Mouse (Mus musculus) lung, adult 2 months (tissue): ENCODE data around the gene Trarg1. TPM values are rescaled to one million over a fixed set of nuclear protein-coding genes. Genes with fewer than 3 reads are reported as not detected.

Experiments used
- DNase-seq: peaks from one replicate; pipeline ENCODE4 v3.0.0; 2022
- H3K4me1 ChIP-seq: fragments of 200-500 bp; 2 replicates; pipeline ENCODE4 v1.6.1; 2011; ENCODE audit warnings: low read length; ENCODE audit not compliant: control insufficient read depth, insufficient read depth
- H3K4me3 ChIP-seq: fragments of 200-500 bp; replicated peaks from 2 replicates; pipeline ENCODE3; 2011; ENCODE audit warnings: low read depth, mild to moderate bottlenecking, control low read depth, low read length; ENCODE audit errors: extremely low read depth
- CTCF ChIP-seq: fragments of 200-500 bp; IDR thresholded peaks from 2 replicates; pipeline ENCODE4 v1.5.1; 2011; ENCODE audit warnings: mild to moderate bottlenecking, low read length, control low read depth; ENCODE audit not compliant: insufficient read depth
- POLR2A ChIP-seq: fragments of 200-500 bp; IDR thresholded peaks from 2 replicates; pipeline ENCODE4 v1.6.1; 2011; ENCODE audit warnings: low read depth, mild to moderate bottlenecking, control low read depth, low read length, borderline replicate concordance; ENCODE audit errors: extremely low read depth
- WGBS: fragments of 180-500 bp; shearing (Covaris S2); methylation state at CpG from one replicate; pipeline ENCODE4 v1.1.7; 2018; 5-methylcytosine and 5-hydroxymethylcytosine counted together
- polyA plus RNA-seq: library from polyadenylated mRNA; depleted of rRNA; stranded (reverse); fragments of >200 nt; gene quantifications from 2 replicates; pipeline ENCODE4 v1.2.3, GENCODE M21; 2012

The Trarg1 gene
- polyA plus RNA-seq, 1 experiment: 5.3 TPM

DNA sequence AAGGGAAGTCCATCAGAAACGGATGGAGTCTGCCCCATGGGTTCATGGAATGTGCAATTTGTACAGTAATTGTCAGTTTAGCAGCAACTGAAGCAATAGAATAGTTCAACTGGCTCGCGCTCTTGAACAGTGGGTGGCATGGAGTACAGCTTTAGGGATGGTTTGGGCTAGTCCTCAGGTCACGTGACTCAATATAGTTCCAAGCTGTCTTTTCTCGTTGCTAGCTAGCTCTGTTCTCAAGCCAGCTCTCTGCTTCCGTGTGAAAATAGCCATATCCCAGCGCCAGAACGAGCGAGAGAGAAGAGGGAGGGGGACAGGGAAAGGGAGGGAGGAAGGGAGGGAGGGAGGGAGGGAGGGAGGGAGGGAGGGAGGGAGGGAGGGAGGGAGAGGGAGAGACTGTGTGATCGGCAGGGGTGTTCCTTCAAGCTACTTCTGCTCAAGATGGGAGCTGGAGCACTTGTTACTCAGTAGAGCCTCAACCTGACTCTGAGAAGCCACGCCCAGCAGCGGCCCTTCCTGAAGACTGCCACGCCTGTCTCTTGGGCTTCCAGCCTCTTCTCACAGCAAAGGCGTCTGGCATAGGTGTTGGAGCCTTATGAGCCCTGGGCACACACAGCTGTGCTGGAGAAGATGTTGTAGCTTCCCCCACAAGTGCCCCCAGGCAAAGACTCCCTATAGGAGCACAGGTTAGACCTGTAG is 28.6 kb upstream of the Trarg1 start:
- Histone ChIP-seq H3K4me3 (no peak overlapping the region), H3K4me1 (peaks cover 4% of the 10 kb centered on the region)
- TF ChIP-seq CTCF: no peak
- no peak for TF ChIP-seq POLR2A
- 52% methylated on average over 11 of the region's 14 CpGs for WGBS
- DNase-seq: no peak

DNA sequence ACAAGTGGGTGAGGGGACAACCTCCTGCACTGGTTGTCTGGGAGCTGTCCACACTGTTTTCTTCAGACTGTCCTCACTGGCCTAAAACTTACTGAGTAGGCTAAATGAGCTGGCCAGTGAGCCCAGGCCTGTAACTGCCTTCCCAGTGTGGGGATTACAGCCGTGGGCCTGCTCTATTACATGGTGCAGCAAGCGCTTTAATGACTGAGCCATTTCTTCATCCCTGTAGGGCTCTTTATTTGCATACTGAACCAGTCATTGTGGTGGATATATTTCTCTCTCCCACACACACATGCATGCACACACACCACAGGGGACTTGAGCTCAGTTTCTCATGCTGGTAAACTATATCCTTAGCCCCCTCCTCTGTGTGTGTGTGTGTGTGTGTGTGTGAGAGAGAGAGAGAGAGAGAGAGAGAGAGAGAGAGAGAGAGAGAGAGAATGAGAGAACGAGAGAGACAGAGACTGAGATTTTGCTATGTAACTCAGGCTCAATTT is 26.7 kb upstream of the Trarg1 start:
- TF ChIP-seq POLR2A (no peak), CTCF (no peak)
- 60% methylated on average over 3 of the region's 3 CpGs for WGBS
- DNase-seq: no peak
- no peaks in the 10 kb centered on the region for H3K4me1 ChIP-seq
- no peak overlapping the region for H3K4me3 ChIP-seq

DNA sequence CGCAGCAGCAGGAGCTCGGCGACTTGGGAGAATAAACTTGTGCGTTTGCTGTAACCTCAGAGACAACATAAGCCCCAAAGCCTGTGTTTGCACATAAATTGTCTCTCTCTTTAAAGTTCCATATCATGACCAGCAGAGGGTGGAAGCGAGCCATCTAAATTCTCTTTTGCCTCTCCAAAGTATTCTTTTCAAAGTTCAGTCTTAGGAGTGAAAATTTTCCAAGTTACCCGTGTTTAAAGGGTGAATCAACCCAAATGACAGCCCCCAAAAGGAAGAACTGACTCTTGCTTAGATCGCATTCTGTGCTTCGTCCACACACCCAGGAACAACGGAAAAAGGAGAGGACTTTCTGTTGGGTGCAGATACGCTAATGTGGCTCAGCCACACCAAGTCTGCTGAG is 24.5 kb upstream of the Trarg1 start:
- no peak for DNase-seq
- TF ChIP-seq POLR2A: no peak
- TF ChIP-seq CTCF: peak; percentile 4; the same call in 1 of the 2 replicates
- H3K4me3 ChIP-seq: no peak overlapping the region
- WGBS: 5% methylated on average over 10 of the region's 10 CpGs
- H3K4me1 ChIP-seq: no peaks in the 10 kb centered on the region

DNA sequence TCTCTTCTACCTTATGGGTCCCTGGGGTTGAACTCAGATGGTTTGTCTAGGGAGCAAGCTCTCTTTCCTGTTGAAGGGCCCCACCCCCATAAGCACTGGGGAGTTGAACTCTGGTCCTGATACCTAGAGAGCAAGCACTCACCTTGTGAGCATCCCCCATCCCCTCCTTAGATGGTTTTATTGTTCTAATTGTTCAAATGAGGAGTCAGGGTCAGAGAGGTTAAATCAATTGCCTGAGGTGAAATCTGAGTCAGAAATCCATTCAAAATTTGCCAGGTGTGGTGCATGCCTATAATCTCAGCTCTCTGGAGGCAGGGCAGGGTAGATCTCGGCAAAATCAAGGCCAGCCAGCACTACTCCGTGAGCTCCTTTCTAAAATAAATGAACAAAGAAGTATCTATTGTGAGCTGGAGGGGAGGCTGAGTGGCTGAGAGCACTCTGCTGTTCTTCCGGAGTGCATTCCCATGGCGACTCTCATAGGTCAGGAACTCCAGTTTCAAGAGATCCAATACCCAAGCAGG is 22.1 kb upstream of the Trarg1 start:
- Histone ChIP-seq H3K4me1 (no peaks in the 10 kb centered on the region), H3K4me3 (no peak overlapping the region)
- WGBS: 41% methylated on average over 4 of the region's 4 CpGs
- TF ChIP-seq POLR2A (no peak), CTCF (no peak)
- no peak for DNase-seq

DNA sequence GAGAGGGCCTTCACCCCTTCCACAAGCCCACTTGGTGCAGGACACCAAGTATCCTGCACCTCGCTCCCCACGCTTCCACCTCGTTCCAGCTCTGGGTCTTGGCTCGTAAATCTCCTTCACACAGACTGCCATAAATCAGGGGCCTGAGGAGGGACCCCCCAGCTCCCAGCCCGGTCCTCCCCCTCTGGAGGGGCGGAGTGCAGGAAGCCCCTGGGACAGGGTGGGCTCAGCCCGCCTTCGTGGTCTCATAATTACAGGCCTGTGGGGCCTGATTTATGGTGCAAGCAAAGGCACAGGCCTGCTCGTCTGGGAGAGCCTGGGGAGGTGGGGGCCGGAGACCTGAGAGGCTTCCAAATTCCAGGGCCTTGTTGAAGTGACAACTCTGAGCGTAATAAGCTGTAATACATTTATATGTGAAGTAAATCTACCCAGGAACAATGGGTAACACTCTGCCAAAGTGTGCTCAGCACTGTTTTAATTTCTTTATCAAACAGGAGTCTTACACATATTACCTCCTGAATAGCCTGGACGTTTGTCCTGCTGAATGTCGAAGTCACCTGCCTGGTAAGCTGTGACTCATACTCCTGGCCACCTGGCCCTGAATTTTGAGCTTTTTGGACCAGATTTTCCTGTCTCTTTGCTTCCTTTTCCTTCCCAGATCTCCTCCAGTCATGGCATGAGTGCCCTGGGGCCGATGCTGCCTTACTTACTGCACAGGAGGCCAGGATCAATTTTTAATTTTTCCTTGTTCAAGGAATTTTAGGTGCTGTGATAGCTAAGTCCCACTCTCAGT is 20.3 kb upstream of the Trarg1 start:
- no peaks in the 10 kb centered on the region for H3K4me1 ChIP-seq
- no peak overlapping the region for H3K4me3 ChIP-seq
- DNase-seq: no peak
- TF ChIP-seq POLR2A (no peak), CTCF (no peak)
- WGBS: 70% methylated on average over 14 of the region's 14 CpGs

DNA sequence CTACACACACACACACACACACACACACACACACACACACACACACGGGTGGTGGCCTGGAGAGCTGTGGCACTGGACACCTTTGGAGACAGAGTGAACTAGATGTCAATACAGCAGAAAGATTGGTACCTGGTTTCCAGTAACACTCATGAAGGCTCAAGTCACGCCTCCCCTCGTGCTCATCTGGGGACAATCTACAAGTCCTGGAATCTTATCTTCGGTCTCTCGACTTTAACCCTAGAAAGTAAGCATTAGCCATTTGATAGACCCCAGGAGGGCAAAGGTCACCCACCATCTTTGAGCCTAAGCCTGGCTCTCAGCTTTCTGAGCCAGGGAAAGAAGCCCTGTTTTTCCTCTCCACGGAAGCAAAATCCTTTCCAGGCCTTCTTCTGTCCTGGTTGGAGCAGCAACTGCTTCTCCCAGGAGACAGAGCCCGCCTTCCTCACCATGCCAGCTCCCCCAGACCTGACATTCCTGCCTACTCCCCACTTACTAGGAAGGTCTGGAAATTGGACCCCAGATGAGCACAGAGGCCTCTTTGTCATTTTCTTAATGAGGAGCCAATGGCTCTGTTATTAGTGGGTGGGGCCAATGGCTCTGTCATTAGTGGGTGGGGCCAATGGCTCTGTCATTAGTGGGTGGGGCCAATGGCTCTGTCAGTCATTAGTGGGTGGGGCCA is 17.7 kb upstream of the Trarg1 start:
- DNase-seq: no peak
- H3K4me3 ChIP-seq: no peak overlapping the region
- no peak for TF ChIP-seq CTCF
- no peak for TF ChIP-seq POLR2A
- WGBS: 65% methylated on average over 7 of the region's 7 CpGs
- no peaks in the 10 kb centered on the region for H3K4me1 ChIP-seq

DNA sequence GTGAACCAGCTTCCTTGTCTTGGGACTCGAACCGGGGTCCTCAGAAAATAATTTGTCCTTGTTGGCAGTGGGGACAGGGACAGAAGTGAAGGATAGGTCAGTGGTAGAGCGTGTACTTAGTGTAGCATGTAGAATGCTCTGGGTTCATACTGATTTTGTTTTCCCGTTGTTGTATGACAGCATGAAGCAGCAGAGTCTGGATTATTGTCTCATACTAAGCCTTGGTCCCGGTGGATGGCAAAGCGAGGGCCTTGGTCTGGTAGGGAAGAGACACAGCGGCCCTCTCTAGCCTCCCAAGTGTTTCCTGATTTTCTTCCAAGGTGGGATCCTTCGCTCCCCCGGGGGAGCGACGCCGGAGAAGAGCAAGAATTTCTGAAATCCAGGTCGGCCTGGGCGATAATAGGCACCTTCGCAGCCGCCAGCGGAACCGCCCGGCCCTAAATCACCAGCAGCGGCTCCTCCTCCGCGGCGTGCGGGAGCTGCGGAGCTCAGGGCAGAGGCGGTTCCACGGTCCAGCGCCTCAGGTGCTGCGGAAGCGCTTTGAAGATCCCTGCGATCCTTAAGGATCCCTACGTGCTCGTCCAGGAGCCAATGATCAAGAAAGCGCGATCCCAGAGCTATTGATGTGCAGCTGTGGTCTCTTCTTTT is 13.5 kb upstream of the Trarg1 start:
- no peaks in the 10 kb centered on the region for H3K4me1 ChIP-seq
- H3K4me3 ChIP-seq: no peak overlapping the region
- TF ChIP-seq CTCF: no peak
- TF ChIP-seq POLR2A: no peak
- no peak for DNase-seq
- 11% methylated on average over 35 of the region's 35 CpGs for WGBS

DNA sequence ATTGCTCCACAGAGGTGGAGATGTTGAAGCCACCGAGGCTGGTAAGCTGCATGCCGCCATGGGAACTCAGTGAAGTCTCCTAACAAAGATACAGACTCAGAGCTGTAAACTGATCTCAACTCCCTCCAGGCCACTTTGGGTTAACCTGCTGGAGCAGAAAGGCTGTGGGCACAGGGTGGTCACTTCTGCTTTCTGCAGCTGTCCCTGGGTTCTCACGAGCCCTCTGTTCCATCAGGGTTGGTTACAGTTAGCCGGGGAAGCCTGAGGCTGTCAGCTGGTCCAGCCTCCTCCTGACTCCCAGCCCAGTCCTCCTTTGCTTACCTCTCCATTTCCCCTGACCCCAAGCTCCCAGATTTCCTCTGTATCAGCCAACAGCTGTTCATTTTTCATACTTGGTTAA is 11.8 kb upstream of the Trarg1 start:
- 38% methylated on average over 4 of the region's 4 CpGs for WGBS
- DNase-seq: no peak
- H3K4me3 ChIP-seq: no peak overlapping the region
- no peaks in the 10 kb centered on the region for H3K4me1 ChIP-seq
- no peak for TF ChIP-seq POLR2A
- TF ChIP-seq CTCF: no peak
